Mouse (Mus musculus): ENCODE data around the gene Rps6kc1. TPM values are rescaled to one million over a fixed set of nuclear protein-coding genes. Genes with fewer than 3 reads are reported as not detected.

Rps6kc1 gene
- total and polyA plus RNA-seq, 3 experiments, result 7.8 to 18.0 (median 12.5) TPM

DNA sequence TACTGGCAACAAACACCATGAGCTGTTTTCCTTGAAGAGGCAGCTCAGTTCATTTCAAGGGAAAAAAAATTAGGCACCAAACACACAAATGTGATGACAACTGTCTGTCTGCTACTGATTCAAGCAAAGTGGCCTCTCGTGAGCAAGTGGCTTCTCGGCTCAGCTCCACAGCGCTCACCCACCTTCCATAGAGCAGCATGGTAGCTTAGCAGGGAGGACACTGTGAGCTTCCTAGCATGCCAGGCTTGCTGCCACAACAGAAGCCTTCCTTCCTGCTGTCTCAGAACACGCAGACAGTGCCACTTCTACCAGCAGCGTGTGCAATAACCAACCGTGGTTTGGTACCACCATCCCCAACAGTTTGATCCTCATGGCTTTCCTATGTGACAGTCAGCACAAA, 35.8 kb downstream of the Rps6kc1 start:
- no peak overlapping the region for H3K4me2 ChIP-seq (ENCODE audit: insufficient read depth, low read depth, poor library complexity, severe bottlenecking)
- H3K4me3 ChIP-seq (replicated peaks in 1 of 3; ENCODE audit: low read depth in 2 of 3, low read length in 2 of 3, poor library complexity in 1 of 3), result no peak overlapping the region
- no peaks in the 10 kb centered on the region for H3K27me3 ChIP-seq (replicated peaks)
- no peak for DNase-seq (ENCODE audit: extremely low read depth)
- dilution Hi-C loops (cut with MboI; ENCODE audit: extremely low pct_ligation_motif_present, extremely low pct_unique_long_range_greater_than_20kb, low sequenced_read_pairs), result no loop called here
- H3K27ac ChIP-seq (ENCODE audit: insufficient read depth, low read depth), result no peak overlapping the region
- H3K9ac ChIP-seq (ENCODE audit: insufficient read depth, low read depth), result no peak overlapping the region
- no peaks in the 10 kb centered on the region for H3K79me2 ChIP-seq (replicated peaks; ENCODE audit: control insufficient read depth, extremely low read depth, insufficient read depth, poor library complexity, severe bottlenecking)
- peaks cover 7 to 55% of the 10 kb centered on the region in 2 experiments for H3K36me3 ChIP-seq (replicated peaks in 1 of 2; ENCODE audit: control insufficient read depth in 1 of 2, insufficient read depth in 1 of 2, low read length in 1 of 2)
- TF ChIP-seq SMC3 (IDR thresholded peaks at IDR 0.05; ENCODE audit: low read depth, low read length) (no peak), RAD21 (IDR thresholded peaks at IDR 0.05; ENCODE audit: low read depth, low read length) (no peak), ZC3H11A (IDR thresholded peaks at IDR 0.05; ENCODE audit: low read depth, low read length) (no peak), IRF4 (IDR thresholded peaks at IDR 0.05; ENCODE audit: low read depth, low read length) (no peak), E2F4 (IDR thresholded peaks at IDR 0.05; ENCODE audit: insufficient replicate concordance, low read depth, low read length) (no peak), BHLHE40 (IDR thresholded peaks at IDR 0.05; ENCODE audit: low read depth, low read length) (no peak), ELF1 (IDR thresholded peaks at IDR 0.05; ENCODE audit: low read depth, low read length) (no peak), RCOR1 (conservative IDR thresholded peaks at IDR 0.05; ENCODE audit: low read depth, low read length) (no peak), MAX (IDR thresholded peaks at IDR 0.05; ENCODE audit: low read length) (no peak), POLR2AphosphoS2 (IDR thresholded peaks at IDR 0.05; ENCODE audit: low read depth, low read length) (no peak), ETS1 (conservative IDR thresholded peaks at IDR 0.05; ENCODE audit: low read depth, low read length) (no peak), ZNF384 (IDR thresholded peaks at IDR 0.05; ENCODE audit: low read depth, low read length) (no peak), EP300 (IDR thresholded peaks at IDR 0.05; ENCODE audit: low read length) (no peak), ZKSCAN1 (IDR thresholded peaks at IDR 0.05; ENCODE audit: borderline replicate concordance, low read depth, low read length) (no peak), SIN3A (IDR thresholded peaks at IDR 0.05; ENCODE audit: low read length) (no peak), PAX5 (IDR thresholded peaks at IDR 0.05; ENCODE audit: low read length) (no peak)
- H3K9me3 ChIP-seq (replicated peaks; ENCODE audit: low read length), result no peaks in the 10 kb centered on the region
- in situ Hi-C loops (cut with MboI; ENCODE audit: low pct_ligation_motif_present, low pct_unique_long_range_greater_than_20kb, low sequenced_read_pairs), result loop anchor here (5.0 kb wide), 1 partner anchor 33 kb away; no protein-coding TSS in a partner anchor
- H3K4me1 ChIP-seq (ENCODE audit: control insufficient read depth in 1 of 2, insufficient read depth in 2 of 2), result peaks cover 2 to 26% of the 10 kb centered on the region in 2 experiments; a peak in 3 of 4 replicates

DNA sequence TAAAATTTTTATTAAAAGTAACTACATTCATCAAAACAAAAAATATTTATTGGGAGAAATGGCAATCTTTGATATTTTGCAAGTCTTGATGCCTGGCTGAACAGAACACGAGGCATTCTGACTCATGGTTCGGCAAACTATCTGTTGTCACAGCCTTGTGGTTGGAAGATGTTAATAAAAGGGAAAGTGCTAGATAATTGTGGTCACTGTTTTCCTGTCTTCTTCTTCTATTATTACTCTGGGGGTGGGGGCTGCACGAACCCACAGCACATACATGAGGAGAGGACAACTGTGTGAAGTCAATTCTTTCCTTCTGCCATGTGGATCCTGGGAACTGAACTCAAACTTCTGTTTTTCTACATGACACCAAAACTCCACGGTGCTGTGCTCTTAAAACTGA, 36.5 kb downstream of the Rps6kc1 start:
- H3K4me1 ChIP-seq (ENCODE audit: control insufficient read depth in 1 of 2, insufficient read depth in 2 of 2), result peaks cover 3 to 26% of the 10 kb centered on the region in 2 experiments; a peak in 3 of 4 replicates
- no peak overlapping the region for H3K9ac ChIP-seq (ENCODE audit: insufficient read depth, low read depth)
- no peaks in the 10 kb centered on the region for H3K9me3 ChIP-seq (replicated peaks; ENCODE audit: low read length)
- H3K27me3 ChIP-seq (replicated peaks), result no peaks in the 10 kb centered on the region
- H3K27ac ChIP-seq (ENCODE audit: insufficient read depth, low read depth), result no peak overlapping the region
- dilution Hi-C loops (cut with MboI; ENCODE audit: extremely low pct_ligation_motif_present, extremely low pct_unique_long_range_greater_than_20kb, low sequenced_read_pairs), result no loop called here
- TF ChIP-seq EP300 (IDR thresholded peaks at IDR 0.05; ENCODE audit: low read length), result peak; percentile 72
- peak; percentile 54 for TF ChIP-seq MAFK (IDR thresholded peaks at IDR 0.05; ENCODE audit: insufficient replicate concordance, low read length)
- TF ChIP-seq ETS1 (conservative IDR thresholded peaks at IDR 0.05; ENCODE audit: low read depth, low read length), result peak; percentile 70
- TF ChIP-seq USF1 (IDR thresholded peaks at IDR 0.05; ENCODE audit: low read depth, low read length), result no peak
- TF ChIP-seq MAX (IDR thresholded peaks at IDR 0.05; ENCODE audit: low read length), result peak; percentile 40; the same call in 1 of the 2 replicates
- peak; percentile 54 for TF ChIP-seq MEF2A (IDR thresholded peaks at IDR 0.05; ENCODE audit: borderline replicate concordance, low read depth, low read length)
- no peak for TF ChIP-seq ZC3H11A (IDR thresholded peaks at IDR 0.05; ENCODE audit: low read depth, low read length)
- TF ChIP-seq BHLHE40 (IDR thresholded peaks at IDR 0.05; ENCODE audit: low read depth, low read length), result peak; percentile 73
- H3K36me3 ChIP-seq (replicated peaks in 1 of 2; ENCODE audit: control insufficient read depth in 1 of 2, insufficient read depth in 1 of 2, low read length in 1 of 2), result peaks cover 8 to 53% of the 10 kb centered on the region in 2 experiments
- no peak overlapping the region for H3K4me2 ChIP-seq (ENCODE audit: insufficient read depth, low read depth, poor library complexity, severe bottlenecking)
- no peaks in the 10 kb centered on the region for H3K79me2 ChIP-seq (replicated peaks; ENCODE audit: control insufficient read depth, extremely low read depth, insufficient read depth, poor library complexity, severe bottlenecking)
- in situ Hi-C loops (cut with MboI; ENCODE audit: low pct_ligation_motif_present, low pct_unique_long_range_greater_than_20kb, low sequenced_read_pairs), result loop anchor here (5.0 kb wide), 1 partner anchor 33 kb away; no protein-coding TSS in a partner anchor
- H3K4me3 ChIP-seq (replicated peaks in 1 of 3; ENCODE audit: low read depth in 2 of 3, low read length in 2 of 3, poor library complexity in 1 of 3), result no peak overlapping the region
- peak; percentile 72 for DNase-seq (ENCODE audit: extremely low read depth)

Data from CH12.LX (cell line).